Mouse (Mus musculus): ENCODE measurements around the gene Gm28042.

- TF ChIP-seq HCFC1 (IDR thresholded peaks at IDR 0.05; ENCODE audit: borderline replicate concordance, insufficient read depth, low read length) (no peak), CHD2 (IDR thresholded peaks at IDR 0.05; ENCODE audit: low read depth, low read length) (no peak), MAFK (IDR thresholded peaks at IDR 0.05; ENCODE audit: insufficient read depth, low read depth, low read length) (no peak), ZC3H11A (IDR thresholded peaks at IDR 0.05; ENCODE audit: borderline replicate concordance, low read depth, low read length) (no peak)
Observed at GRCm38 (mm10) chr2:120017599-120017998, 9.7 kb upstream of the Gm28042 start.

Measured in ES-E14 (cell line).